Mouse (Mus musculus) limb, embryonic 10.5 days (tissue): ENCODE data around the gene Rab8a. TPM values are rescaled to one million over a fixed set of nuclear protein-coding genes. Genes with fewer than 3 reads are reported as not detected.

ENCODE experiments used
- DNase-seq: peaks from one replicate; pipeline ENCODE4 v3.0.0-alpha.2; 2017; ENCODE audit warnings: low spot score
- H3K27ac ChIP-seq: fragments of 300-500 bp; sonication (generic); 2 replicates; pipeline ENCODE4 v1.5.1; 2016; ENCODE audit warnings: mild to moderate bottlenecking
- H3K27me3 ChIP-seq: fragments of 300-500 bp; sonication (generic); 2 replicates; pipeline ENCODE4 v1.6.1; 2016; ENCODE audit warnings: low read depth, mild to moderate bottlenecking; ENCODE audit not compliant: poor library complexity, severe bottlenecking
- H3K36me3 ChIP-seq: fragments of 300-500 bp; sonication (generic); 2 replicates; pipeline ENCODE4 v1.6.1; 2016; ENCODE audit warnings: mild to moderate bottlenecking, moderate library complexity
- H3K4me1 ChIP-seq: fragments of 300-500 bp; sonication (generic); 2 replicates; pipeline ENCODE4 v1.6.1; 2016
- H3K4me3 ChIP-seq: fragments of 300-500 bp; sonication (generic); 2 replicates; pipeline ENCODE4 v1.5.1; 2016; ENCODE audit warnings: mild to moderate bottlenecking, moderate library complexity
- H3K9me3 ChIP-seq: fragments of 300-500 bp; sonication (generic); replicated peaks from 2 replicates; pipeline ENCODE4 v1.6.1; 2016; ENCODE audit warnings: mild to moderate bottlenecking
- WGBS: fragments of 180-500 bp; shearing (Covaris S2); methylation state at CpG from one replicate; pipeline ENCODE4 v1.1.7; 2016; 5-methylcytosine and 5-hydroxymethylcytosine counted together
- polyA plus RNA-seq: library from polyadenylated mRNA; unstranded; fragments of >200 nt; fragmentation: Nextera tagmentation; extraction: Ambion mirVana; gene quantifications from 2 replicates; pipeline ENCODE4 v1.2.1, GENCODE M21; 2016

Rab8a gene
- polyA plus RNA-seq, 1 experiment from 2014 or later = 139 TPM

DNA sequence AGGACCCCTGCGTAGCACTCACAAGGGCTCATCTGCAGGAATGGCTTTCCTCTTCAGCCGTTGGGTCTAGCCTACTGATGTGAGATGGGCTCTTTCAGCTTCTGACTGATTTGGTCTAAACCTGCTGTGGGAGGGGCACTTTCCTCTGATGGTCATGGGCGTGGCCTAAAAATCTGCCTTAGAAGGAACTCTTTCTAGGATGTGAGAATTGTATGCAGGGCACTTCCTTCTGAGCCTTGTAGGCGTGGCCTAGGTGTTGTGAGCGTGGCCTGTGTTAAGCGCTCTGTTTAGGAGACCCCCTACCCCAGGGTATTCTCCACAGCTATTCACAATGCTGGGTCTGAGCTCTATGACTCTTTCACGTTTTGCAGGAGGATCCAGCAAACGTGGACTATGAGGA is 37.0 kb downstream of the Rab8a start:
- H3K27me3 ChIP-seq = no peaks in the 10 kb centered on the region
- no peak overlapping the region for H3K27ac ChIP-seq
- H3K9me3 ChIP-seq = peaks cover 7% of the 10 kb centered on the region; the same call in 1 of the 2 replicates
- DNase-seq = no peak
- no peaks in the 10 kb centered on the region for H3K4me1 ChIP-seq
- no peak overlapping the region for H3K4me3 ChIP-seq
- no peaks in the 10 kb centered on the region for H3K36me3 ChIP-seq
- 58% methylated on average over 8 of the region's 8 CpGs for WGBS

DNA sequence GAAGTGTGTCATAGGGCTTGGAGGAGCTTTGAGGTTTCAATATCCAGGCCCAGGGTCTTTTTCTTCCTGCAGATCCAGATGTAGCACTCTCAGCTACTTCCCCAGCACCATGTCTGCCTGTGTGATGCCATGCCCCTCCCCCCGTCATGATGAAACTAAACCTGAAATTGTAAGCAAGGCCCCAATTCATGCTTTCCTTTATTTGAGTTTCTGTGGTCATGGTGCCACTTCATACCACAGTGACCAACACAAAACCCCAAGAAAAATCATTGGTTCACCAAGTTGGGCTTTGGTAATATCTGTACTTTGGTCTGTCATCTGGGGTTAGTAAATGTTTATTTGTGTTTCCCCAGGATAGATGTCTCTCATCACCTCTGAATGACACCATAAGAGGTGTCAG is 47.6 kb downstream of the Rab8a start:
- Histone ChIP-seq H3K27ac (no peak overlapping the region), H3K36me3 (no peaks in the 10 kb centered on the region), H3K4me1 (no peaks in the 10 kb centered on the region), H3K27me3 (no peaks in the 10 kb centered on the region), H3K9me3 (no peaks in the 10 kb centered on the region), H3K4me3 (no peak overlapping the region)
- DNase-seq = no peak
- WGBS = 73% methylated on average over 1 of the region's 1 CpGs

DNA sequence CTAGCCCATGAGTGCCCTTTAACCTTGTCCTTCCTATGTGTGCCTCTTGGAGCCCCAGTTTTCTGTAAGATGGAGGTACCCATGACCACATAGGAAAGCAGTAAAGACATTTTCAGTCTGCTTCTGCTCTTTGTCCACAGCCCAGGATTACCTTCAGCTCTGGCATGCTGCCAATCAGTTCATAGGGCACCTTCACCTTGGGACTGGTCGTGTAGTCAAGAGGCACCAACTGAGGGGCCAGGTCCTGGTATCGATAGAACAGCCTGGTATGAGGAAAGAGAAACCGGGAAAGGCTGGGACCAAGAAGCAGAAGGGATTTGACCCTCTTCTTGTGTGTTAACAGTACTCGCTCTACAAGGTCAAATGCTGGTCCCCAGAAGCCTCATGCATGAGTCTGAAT is 49.2 kb downstream of the Rab8a start:
- DNase-seq = no peak
- H3K9me3 ChIP-seq = no peaks in the 10 kb centered on the region
- no peak overlapping the region for H3K27ac ChIP-seq
- H3K4me1 ChIP-seq = no peaks in the 10 kb centered on the region
- H3K27me3 ChIP-seq = 0 out of 2 replicates have a peak, but pooled peaks cover 3% of the 10 kb centered on the region
- no peak overlapping the region for H3K4me3 ChIP-seq
- 76% methylated on average over 4 of the region's 4 CpGs for WGBS
- no peaks in the 10 kb centered on the region for H3K36me3 ChIP-seq

DNA sequence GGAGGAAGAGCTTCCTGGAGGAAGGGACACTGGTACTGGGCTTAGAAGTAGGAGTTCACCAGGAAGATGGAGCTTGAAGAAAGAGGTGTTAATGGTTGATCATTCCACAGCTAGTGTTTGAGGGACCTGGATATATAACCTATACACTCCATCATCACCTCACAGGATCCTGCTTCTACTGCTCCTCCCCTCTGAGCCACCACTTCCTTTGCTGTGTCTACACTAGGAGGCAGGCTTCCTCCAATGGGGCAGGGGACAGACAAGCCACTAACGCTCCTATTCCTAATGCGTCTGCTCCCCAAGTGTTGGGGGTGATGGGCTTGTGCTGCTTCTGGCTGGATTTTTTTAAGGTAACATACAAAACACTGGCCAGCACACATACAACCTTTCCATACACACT is 49.7 kb downstream of the Rab8a start:
- DNase-seq = no peak

DNA sequence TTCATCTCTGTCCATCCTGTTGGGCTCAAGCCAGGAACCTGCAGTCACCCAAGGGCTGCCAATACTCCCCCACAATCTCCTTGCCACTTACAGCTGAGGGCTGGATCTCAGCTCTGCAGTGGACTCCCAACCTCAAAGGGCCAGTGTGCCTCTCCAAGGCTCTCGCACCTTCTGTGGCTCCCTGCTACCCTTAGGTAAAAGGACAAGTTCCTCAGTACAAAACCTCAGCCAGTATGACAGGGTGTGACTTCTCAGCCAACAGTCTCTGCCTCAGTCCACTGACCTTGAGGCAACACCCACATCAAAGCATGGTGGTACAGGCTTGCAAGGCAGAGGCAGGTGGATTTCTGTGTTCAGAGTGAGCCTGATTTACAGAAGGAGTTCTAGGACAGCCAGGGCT is 50.8 kb downstream of the Rab8a start:
- DNase-seq = no peak
- H3K27me3 ChIP-seq = 0 out of 2 replicates have a peak, but pooled peaks cover 3% of the 10 kb centered on the region
- 71% methylated on average over 1 of the region's 1 CpGs for WGBS
- no peak overlapping the region for H3K27ac ChIP-seq
- no peaks in the 10 kb centered on the region for H3K36me3 ChIP-seq
- no peaks in the 10 kb centered on the region for H3K9me3 ChIP-seq
- H3K4me3 ChIP-seq = no peak overlapping the region
- H3K4me1 ChIP-seq = no peaks in the 10 kb centered on the region

More for the DNA sequence above, 49.7 kb downstream of the Rab8a start:
- Histone ChIP-seq H3K27ac (no peak overlapping the region), H3K9me3 (no peaks in the 10 kb centered on the region), H3K36me3 (no peaks in the 10 kb centered on the region), H3K4me3 (no peak overlapping the region), H3K4me1 (no peaks in the 10 kb centered on the region), H3K27me3 (0 out of 2 replicates have a peak, but pooled peaks cover 3% of the 10 kb centered on the region)
- WGBS = 62% methylated on average over 2 of the region's 2 CpGs

DNA sequence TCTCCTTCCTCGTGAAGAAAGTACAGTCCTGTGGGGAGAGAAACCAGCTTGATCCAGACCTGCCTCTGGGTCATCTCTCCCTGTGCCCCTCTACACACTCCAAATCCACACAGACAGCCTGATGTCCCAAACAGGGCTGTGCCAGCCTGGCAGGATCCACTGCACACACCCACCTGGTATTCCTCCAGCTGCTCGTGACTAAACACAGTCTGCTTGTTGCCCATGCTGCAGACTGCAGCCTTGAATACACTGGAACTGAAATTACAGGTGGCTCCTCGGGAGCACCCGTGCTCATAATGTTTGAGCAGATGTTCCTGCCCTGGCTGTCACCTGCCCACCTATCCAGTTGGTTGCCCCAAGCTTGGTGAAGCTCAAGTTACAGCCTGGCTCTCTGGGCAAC is 51.8 kb downstream of the Rab8a start, which contains the start of gene Cib3:
Gene Cib3, minus strand, starts transcription at position 87 of the 400 bp plus-strand sequence.
- H3K4me1 ChIP-seq = no peaks in the 10 kb centered on the region
- no peaks in the 10 kb centered on the region for H3K36me3 ChIP-seq
- WGBS = 75% methylated on average over 4 of the region's 4 CpGs
- H3K27me3 ChIP-seq = 0 out of 2 replicates have a peak, but pooled peaks cover 3% of the 10 kb centered on the region
- H3K27ac ChIP-seq = no peak within 1 kb of the TSS
- no peak for DNase-seq
- H3K4me3 ChIP-seq = no peak within 1 kb of the TSS
- H3K9me3 ChIP-seq = no peaks in the 10 kb centered on the region

DNA sequence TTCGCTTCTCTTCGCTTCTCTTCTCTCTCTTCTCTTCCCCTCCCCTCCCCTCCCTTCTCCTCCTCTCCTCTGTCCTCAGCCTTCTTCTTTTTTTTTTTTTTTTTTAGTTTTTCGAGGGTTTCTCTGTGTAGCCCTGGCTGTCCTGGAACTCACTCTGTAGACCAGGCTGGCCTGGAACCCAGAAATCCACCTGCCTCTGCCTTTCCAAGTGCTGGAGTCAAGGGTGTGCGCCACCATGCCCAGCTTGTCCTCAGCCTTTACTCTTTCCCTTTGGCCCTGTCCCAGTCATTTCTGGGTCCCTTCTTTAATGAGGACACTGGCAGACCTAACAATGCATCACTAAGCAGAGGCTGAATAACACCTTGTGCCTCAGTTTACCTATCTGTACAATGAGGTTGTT is 52.5 kb downstream of the Rab8a start, which contains the start of gene Gm11034:
Gene Gm11034, minus strand, starts transcription at position 101 of the 400 bp plus-strand sequence.
- no peaks in the 10 kb centered on the region for H3K9me3 ChIP-seq
- H3K4me1 ChIP-seq = no peaks in the 10 kb centered on the region
- DNase-seq = no peak
- no peaks in the 10 kb centered on the region for H3K36me3 ChIP-seq
- H3K27ac ChIP-seq = no peak within 1 kb of the TSS
- no peak within 1 kb of the TSS for H3K4me3 ChIP-seq
- H3K27me3 ChIP-seq = 0 out of 2 replicates have a peak, but pooled peaks cover 3% of the 10 kb centered on the region
- 80% methylated on average over 4 of the region's 4 CpGs for WGBS

DNA sequence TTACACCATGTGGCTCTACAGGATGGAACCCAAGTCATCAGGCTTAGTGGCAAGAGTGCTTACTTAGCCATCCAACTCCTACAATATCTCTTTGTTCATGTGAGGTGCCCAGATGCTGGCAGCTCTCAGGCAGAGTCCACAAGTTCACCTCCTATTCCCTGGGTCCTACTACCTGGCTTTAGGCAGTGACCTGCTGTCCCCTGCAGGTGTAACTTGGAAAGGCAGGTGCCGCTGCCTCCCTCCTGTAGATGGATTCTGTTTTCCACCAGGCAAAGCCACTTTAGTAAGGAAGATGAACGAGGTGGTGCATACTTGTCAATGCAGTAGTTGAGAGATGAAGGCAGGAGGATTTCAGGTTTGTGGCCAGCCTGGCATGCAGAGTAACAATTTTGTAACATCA is 54.1 kb downstream of the Rab8a start:
- H3K9me3 ChIP-seq = no peaks in the 10 kb centered on the region
- WGBS = 39% methylated on average over 2 of the region's 2 CpGs

DNA sequence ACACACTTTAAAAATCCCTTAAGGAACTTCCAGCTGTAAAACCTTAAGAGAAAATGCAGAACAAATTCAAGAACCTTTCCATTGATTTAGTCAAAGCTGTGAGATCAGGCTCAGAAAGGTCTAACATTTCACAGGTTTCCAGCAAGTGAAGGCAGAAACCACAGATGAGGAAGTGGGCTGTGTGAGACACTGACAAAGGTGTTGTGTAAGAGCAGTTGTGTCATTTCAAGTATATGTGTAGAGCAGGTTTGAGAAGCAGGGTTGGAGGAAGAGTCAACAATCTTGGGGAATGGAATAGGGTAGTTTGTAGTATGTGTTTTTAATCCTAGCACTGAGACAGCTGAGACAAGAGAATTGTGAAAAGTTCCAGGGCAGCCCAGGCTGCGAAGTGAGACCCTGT is 54.9 kb downstream of the Rab8a start:
- DNase-seq = no peak
- Histone ChIP-seq H3K27ac (no peak overlapping the region), H3K9me3 (no peaks in the 10 kb centered on the region), H3K4me1 (peaks cover 8% of the 10 kb centered on the region), H3K27me3 (0 out of 2 replicates have a peak, but pooled peaks cover 3% of the 10 kb centered on the region), H3K4me3 (no peak overlapping the region), H3K36me3 (peaks cover 2% of the 10 kb centered on the region)
- 42% methylated on average over 1 of the region's 1 CpGs for WGBS

More for the DNA sequence above, 54.1 kb downstream of the Rab8a start:
- Histone ChIP-seq H3K4me1 (no peaks in the 10 kb centered on the region), H3K4me3 (no peak overlapping the region), H3K36me3 (no peaks in the 10 kb centered on the region), H3K27ac (no peak overlapping the region), H3K27me3 (0 out of 2 replicates have a peak, but pooled peaks cover 3% of the 10 kb centered on the region)
- DNase-seq = no peak

DNA sequence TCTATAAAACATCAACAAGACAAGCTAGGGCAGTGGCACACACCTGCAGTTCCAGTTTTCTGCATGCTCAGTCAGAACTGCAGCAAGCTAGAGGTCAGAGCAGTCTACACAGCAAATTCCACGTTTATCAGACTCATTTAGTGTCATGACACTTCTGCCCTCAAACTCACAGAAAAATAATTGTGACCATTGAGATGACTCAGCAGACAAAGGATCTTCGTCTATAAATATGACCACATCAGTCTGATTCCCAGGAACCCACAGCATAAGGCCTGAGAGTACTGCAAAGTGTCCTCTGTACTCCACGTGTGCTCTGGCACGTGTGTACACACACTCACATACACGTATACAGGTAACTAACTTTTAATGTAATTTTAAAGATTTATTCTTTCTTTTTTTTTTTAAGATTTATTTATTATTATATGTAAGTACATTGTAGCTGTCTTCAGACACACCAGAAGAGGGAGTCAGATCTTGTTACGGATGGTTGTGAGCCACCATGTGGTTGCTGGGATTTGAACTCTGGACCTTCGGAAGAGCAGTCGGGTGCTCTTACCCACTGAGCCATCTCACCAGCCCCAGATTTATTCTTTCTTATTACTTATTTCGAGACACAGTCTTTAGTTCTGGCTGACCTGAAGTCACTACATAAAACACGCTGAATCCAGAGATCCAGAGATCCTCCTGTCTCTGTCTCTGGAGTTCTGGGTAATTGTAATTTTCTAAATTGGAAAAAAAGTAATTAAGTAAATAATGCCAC is 58.0 kb downstream of the Rab8a start:
- Histone ChIP-seq H3K36me3 (peaks cover 33% of the 10 kb centered on the region), H3K4me3 (peak overlapping the region; percentile 73), H3K27ac (peak overlapping the region; percentile 91), H3K4me1 (peaks cover 11% of the 10 kb centered on the region), H3K27me3 (0 out of 2 replicates have a peak, but pooled peaks cover 3% of the 10 kb centered on the region), H3K9me3 (no peaks in the 10 kb centered on the region)
- 81% methylated on average over 10 of the region's 10 CpGs for WGBS
- DNase-seq = no peak

DNA sequence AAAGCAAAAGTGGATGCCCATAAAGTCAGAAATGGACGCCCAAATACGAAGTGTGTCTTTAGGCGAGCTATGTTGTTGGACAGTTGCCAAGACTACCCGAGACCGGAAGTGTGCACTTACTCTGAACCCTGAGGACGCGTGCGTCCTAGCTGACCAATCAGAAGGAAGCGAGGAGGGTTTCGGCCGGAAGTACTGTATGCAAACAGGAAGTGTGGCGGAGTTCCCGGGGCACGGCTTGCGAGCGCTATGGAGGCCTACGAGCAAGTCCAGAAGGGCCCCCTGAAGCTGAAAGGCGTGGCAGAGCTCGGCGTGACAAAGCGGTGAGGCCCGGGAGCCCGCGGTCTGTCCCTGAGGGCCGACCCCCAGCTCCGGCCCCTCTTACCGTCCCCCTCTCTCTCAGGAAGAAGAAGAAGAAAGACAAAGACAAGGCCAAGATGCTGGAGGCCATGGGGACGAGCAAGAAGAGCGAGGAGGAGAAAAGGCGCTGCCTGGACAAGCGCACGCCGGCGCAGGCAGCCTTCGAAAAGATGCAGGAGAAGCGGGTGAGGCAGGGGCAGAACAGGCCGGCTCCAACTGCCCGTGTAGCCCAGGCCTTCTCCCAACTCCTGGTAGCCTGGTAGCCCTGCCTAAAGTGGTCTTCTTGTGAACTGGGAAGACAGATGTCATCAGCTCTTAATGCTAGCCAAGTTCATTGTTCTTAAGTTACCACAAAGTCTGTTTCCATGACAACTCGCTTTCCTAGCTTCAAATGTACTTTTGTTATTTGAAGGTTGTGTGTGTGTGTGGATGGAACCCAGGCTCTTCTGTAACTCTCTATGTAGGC is 58.8 kb downstream of the Rab8a start, which contains the start of gene Fam32a:
Gene Fam32a, plus strand, starts transcription at position 190 of the 823 bp plus-strand sequence.
- WGBS = 18% methylated on average over 39 of the region's 39 CpGs

DNA sequence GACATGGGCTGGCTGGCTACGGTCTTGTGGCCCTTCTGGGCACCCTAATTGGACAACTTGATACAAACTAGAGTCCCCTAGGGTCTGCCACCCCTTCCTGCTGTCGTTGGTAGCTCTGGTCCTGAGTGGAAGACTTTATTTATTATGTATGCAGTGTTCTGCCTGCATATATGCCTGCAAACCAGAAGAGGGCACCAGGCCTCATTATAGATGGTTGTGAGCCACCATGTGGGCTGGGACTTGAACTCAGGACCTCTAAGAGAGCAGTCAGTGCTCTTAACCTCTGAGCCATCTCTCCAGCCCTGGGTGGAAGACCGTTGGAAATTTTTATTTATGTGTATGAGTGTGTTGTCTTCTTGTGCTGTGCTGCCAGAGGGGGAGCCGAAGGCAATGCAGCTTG is 59.8 kb downstream of the Rab8a start:
- Histone ChIP-seq H3K27ac (no peak overlapping the region), H3K4me3 (peak overlapping the region; percentile 73), H3K4me1 (peaks cover 11% of the 10 kb centered on the region), H3K27me3 (no peaks in the 10 kb centered on the region), H3K36me3 (peaks cover 37% of the 10 kb centered on the region), H3K9me3 (no peaks in the 10 kb centered on the region)
- WGBS = 90% methylated on average over 4 of the region's 4 CpGs
- DNase-seq = no peak

More for the DNA sequence above, 58.8 kb downstream of the Rab8a start, which contains the start of gene Fam32a:
- Histone ChIP-seq H3K4me1 (peaks cover 11% of the 10 kb centered on the region), H3K9me3 (no peaks in the 10 kb centered on the region), H3K36me3 (peaks cover 37% of the 10 kb centered on the region), H3K27me3 (no peaks in the 10 kb centered on the region), H3K27ac (peak within 1 kb of the TSS; percentile 91), H3K4me3 (peak within 1 kb of the TSS; percentile 73)
- DNase-seq = peak; percentile 94
